Mouse (Mus musculus): ENCODE results near the gene Wt1. TPM values are rescaled to one million over a fixed set of nuclear protein-coding genes. Genes with fewer than 3 reads are reported as not detected.

The Wt1 gene
- polyA plus RNA-seq, 1 experiment, result 40.2 TPM

- H3K27me3 ChIP-seq (ENCODE audit: control insufficient read depth, insufficient read depth, low read length), result no peaks in the 10 kb centered on the region
- H3K36me3 ChIP-seq (ENCODE audit: control insufficient read depth, insufficient read depth, low read length), result no peaks in the 10 kb centered on the region
- peaks cover 5% of the 10 kb centered on the region for H3K4me1 ChIP-seq (ENCODE audit: control insufficient read depth, insufficient read depth, low read length)
- TF ChIP-seq CTCF (IDR thresholded peaks at IDR 0.05; ENCODE audit: control insufficient read depth, insufficient read depth, insufficient replicate concordance, low read depth, low read length) (no peak), POLR2A (IDR thresholded peaks at IDR 0.05; ENCODE audit: control insufficient read depth, low read depth, low read length) (no peak)
- peak overlapping the region; percentile 29; the same call in 1 of the 2 replicates for H3K27ac ChIP-seq (ENCODE audit: control insufficient read depth, insufficient read depth, low read depth, low read length)
- H3K4me3 ChIP-seq (ENCODE audit: control insufficient read depth, low read depth, low read length), result no peak overlapping the region
These were observed 12.3 kb upstream of the Wt1 start for GRCm38 (mm10) chr2:105114074-105114473.

- TF ChIP-seq POLR2A (IDR thresholded peaks at IDR 0.05; ENCODE audit: control insufficient read depth, low read depth, low read length) (no peak), CTCF (IDR thresholded peaks at IDR 0.05; ENCODE audit: control insufficient read depth, insufficient read depth, insufficient replicate concordance, low read depth, low read length) (no peak)
- no peaks in the 10 kb centered on the region for H3K27me3 ChIP-seq (ENCODE audit: control insufficient read depth, insufficient read depth, low read length)
These were observed 8.7 kb upstream of the Wt1 start for GRCm38 (mm10) chr2:105117669-105118068.

GRCm38 (mm10) chr2:105122216-105122615 lies 4.1 kb upstream of the Wt1 start:
- no peaks in the 10 kb centered on the region for H3K36me3 ChIP-seq (ENCODE audit: control insufficient read depth, insufficient read depth, low read length)
- no peak overlapping the region for H3K27ac ChIP-seq (ENCODE audit: control insufficient read depth, insufficient read depth, low read depth, low read length)
- TF ChIP-seq CTCF (IDR thresholded peaks at IDR 0.05; ENCODE audit: control insufficient read depth, insufficient read depth, insufficient replicate concordance, low read depth, low read length) (no peak), POLR2A (IDR thresholded peaks at IDR 0.05; ENCODE audit: control insufficient read depth, low read depth, low read length) (no peak)
- peaks cover 1% of the 10 kb centered on the region for H3K27me3 ChIP-seq (ENCODE audit: control insufficient read depth, insufficient read depth, low read length)
- no peak overlapping the region for H3K4me3 ChIP-seq (ENCODE audit: control insufficient read depth, low read depth, low read length)
- peaks cover 10% of the 10 kb centered on the region for H3K4me1 ChIP-seq (ENCODE audit: control insufficient read depth, insufficient read depth, low read length)

More at GRCm38 (mm10) chr2:105117669-105118068, 8.7 kb upstream of the Wt1 start:
- H3K4me3 ChIP-seq (ENCODE audit: control insufficient read depth, low read depth, low read length), result no peak overlapping the region
- no peak overlapping the region for H3K27ac ChIP-seq (ENCODE audit: control insufficient read depth, insufficient read depth, low read depth, low read length)
- H3K4me1 ChIP-seq (ENCODE audit: control insufficient read depth, insufficient read depth, low read length), result peaks cover under 1% of the 10 kb centered on the region; the same call in 1 of the 2 replicates
- H3K36me3 ChIP-seq (ENCODE audit: control insufficient read depth, insufficient read depth, low read length), result no peaks in the 10 kb centered on the region

- Histone ChIP-seq H3K4me1 (ENCODE audit: control insufficient read depth, insufficient read depth, low read length) (peaks cover 14% of the 10 kb centered on the region), H3K36me3 (ENCODE audit: control insufficient read depth, insufficient read depth, low read length) (no peaks in the 10 kb centered on the region), H3K4me3 (ENCODE audit: control insufficient read depth, low read depth, low read length) (no peak overlapping the region; the same call in 1 of the 2 replicates), H3K27ac (ENCODE audit: control insufficient read depth, insufficient read depth, low read depth, low read length) (peak overlapping the region; percentile 44), H3K27me3 (ENCODE audit: control insufficient read depth, insufficient read depth, low read length) (peaks cover 4% of the 10 kb centered on the region)
- TF ChIP-seq CTCF (IDR thresholded peaks at IDR 0.05; ENCODE audit: control insufficient read depth, insufficient read depth, insufficient replicate concordance, low read depth, low read length) (no peak), POLR2A (IDR thresholded peaks at IDR 0.05; ENCODE audit: control insufficient read depth, low read depth, low read length) (no peak)
These were observed 3.4 kb upstream of the Wt1 start for GRCm38 (mm10) chr2:105122886-105123285.

- Histone ChIP-seq H3K36me3 (ENCODE audit: control insufficient read depth, insufficient read depth, low read length) (no peaks in the 10 kb centered on the region), H3K4me3 (ENCODE audit: control insufficient read depth, low read depth, low read length) (no peak overlapping the region), H3K27me3 (ENCODE audit: control insufficient read depth, insufficient read depth, low read length) (peaks cover 4% of the 10 kb centered on the region), H3K27ac (ENCODE audit: control insufficient read depth, insufficient read depth, low read depth, low read length) (peak overlapping the region; percentile 8), H3K4me1 (ENCODE audit: control insufficient read depth, insufficient read depth, low read length) (peaks cover 15% of the 10 kb centered on the region)
- TF ChIP-seq POLR2A (IDR thresholded peaks at IDR 0.05; ENCODE audit: control insufficient read depth, low read depth, low read length), result no peak
- TF ChIP-seq CTCF (IDR thresholded peaks at IDR 0.05; ENCODE audit: control insufficient read depth, insufficient read depth, insufficient replicate concordance, low read depth, low read length), result no peak
These were observed 2.9 kb upstream of the Wt1 start for GRCm38 (mm10) chr2:105123431-105123830.

GRCm38 (mm10) chr2:105123881-105124280 lies 2.4 kb upstream of the Wt1 start:
- Histone ChIP-seq H3K27ac (ENCODE audit: control insufficient read depth, insufficient read depth, low read depth, low read length) (peak overlapping the region; percentile 23), H3K4me3 (ENCODE audit: control insufficient read depth, low read depth, low read length) (no peak overlapping the region), H3K36me3 (ENCODE audit: control insufficient read depth, insufficient read depth, low read length) (no peaks in the 10 kb centered on the region), H3K4me1 (ENCODE audit: control insufficient read depth, insufficient read depth, low read length) (peaks cover 15% of the 10 kb centered on the region), H3K27me3 (ENCODE audit: control insufficient read depth, insufficient read depth, low read length) (peaks cover 4% of the 10 kb centered on the region)
- TF ChIP-seq POLR2A (IDR thresholded peaks at IDR 0.05; ENCODE audit: control insufficient read depth, low read depth, low read length) (no peak), CTCF (IDR thresholded peaks at IDR 0.05; ENCODE audit: control insufficient read depth, insufficient read depth, insufficient replicate concordance, low read depth, low read length) (no peak)

- H3K36me3 ChIP-seq (ENCODE audit: control insufficient read depth, insufficient read depth, low read length), result no peaks in the 10 kb centered on the region
- H3K27me3 ChIP-seq (ENCODE audit: control insufficient read depth, insufficient read depth, low read length), result peaks cover 4% of the 10 kb centered on the region
- H3K4me3 ChIP-seq (ENCODE audit: control insufficient read depth, low read depth, low read length), result no peak overlapping the region
- H3K27ac ChIP-seq (ENCODE audit: control insufficient read depth, insufficient read depth, low read depth, low read length), result peak overlapping the region; percentile 23; the same call in 1 of the 2 replicates
- TF ChIP-seq CTCF (IDR thresholded peaks at IDR 0.05; ENCODE audit: control insufficient read depth, insufficient read depth, insufficient replicate concordance, low read depth, low read length) (no peak), POLR2A (IDR thresholded peaks at IDR 0.05; ENCODE audit: control insufficient read depth, low read depth, low read length) (no peak)
- peaks cover 15% of the 10 kb centered on the region for H3K4me1 ChIP-seq (ENCODE audit: control insufficient read depth, insufficient read depth, low read length)
These were observed 1.9 kb upstream of the Wt1 start for GRCm38 (mm10) chr2:105124391-105124790.
